Mouse (Mus musculus) retina, embryonic 14.5 days (tissue): Measurements from ENCODE around the gene Gm49601.

Experiments used
- DNase-seq: peaks from one replicate; pipeline ENCODE4 v3.0.0-alpha.2; 2015; ENCODE audit warnings: low spot score

Gene Gm49601

DNA sequence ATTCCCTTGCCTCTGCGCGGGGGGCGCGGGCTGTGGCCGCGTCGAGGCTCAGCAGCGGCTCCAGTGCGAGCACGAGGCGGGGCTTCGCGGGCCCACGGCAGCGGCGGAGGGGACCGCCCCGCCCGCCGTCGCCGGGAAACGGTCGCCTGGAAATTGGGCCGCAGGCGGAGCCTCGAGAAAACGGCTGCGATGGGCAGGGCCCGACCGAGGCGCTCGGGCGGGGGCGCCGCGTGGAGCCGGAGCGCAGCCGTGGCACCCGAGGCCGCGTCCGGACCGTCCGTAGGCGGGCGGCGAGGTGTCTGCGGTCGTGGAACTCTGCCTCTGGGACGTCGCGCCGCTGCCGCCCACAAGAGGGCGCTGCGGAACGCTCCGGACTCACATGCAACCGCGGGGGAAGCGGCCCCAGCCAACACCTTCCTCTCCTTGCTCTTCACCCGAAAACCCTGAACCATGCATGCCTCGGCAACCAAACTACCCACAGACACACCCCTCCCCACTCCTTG, at the start of gene Gm49601:
Gene Gm49601, minus strand, starts transcription at position 52 of the 503 bp plus-strand sequence.
- DNase-seq, result peak; percentile 91

DNA sequence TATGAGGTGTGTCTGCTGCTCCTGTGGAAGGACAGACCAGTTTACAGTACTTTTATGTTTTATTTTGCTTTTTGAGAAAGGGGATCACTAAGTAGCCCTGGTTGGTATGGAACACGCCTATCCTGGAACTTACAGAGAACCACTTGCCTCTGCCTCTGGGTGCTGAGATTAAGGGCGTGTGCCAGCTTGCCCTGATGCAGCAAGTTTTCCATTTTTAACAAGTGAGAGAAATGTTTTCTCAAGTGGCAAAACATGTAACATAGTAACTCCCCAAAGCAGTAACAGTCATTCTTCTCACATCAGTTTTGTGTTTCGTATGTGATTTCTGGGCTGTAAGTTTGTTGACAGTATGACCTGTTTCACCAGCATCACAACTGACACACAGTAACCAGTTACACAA, 46.8 kb upstream of the Gm49601 start:
- DNase-seq, result no peak

DNA sequence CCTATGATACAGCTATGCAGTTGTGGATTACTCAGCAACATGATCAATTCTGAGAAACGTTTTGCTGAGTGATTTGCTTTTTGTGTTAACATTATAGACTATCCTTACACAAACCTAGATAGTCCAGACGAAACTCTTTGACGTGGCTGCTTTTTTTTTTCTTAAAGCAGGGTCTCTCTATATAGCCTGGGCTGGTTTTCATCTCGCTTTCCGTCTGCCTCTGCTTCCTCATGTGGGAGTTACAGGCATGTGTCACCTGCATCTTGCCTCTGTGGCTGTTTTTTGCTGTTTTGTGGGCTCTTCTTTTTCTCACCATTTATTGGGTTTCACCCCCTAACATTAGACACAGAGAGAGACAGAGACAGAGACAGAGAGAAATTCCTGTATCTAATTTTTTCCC, 45.8 kb upstream of the Gm49601 start:
- no peak for DNase-seq

DNA sequence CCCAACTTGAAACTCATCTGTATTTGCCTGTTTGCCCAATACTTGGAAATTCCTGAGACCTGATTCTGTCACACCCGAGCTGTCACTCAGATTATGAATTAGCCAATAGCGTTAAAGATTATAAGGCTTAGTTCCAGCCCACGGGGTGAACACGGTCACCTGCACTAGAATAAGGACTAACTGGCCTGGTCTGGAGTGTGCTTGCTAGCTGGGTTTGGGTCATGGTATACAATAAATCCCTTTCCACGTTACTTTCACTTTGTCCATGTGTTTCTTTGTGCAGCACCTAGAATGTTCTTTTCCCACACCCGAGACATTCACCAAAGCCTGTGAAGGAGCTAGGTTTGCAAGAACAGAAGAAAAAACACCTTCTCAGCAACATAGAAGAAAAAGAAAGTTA, 43.7 kb upstream of the Gm49601 start:
- DNase-seq, result no peak

DNA sequence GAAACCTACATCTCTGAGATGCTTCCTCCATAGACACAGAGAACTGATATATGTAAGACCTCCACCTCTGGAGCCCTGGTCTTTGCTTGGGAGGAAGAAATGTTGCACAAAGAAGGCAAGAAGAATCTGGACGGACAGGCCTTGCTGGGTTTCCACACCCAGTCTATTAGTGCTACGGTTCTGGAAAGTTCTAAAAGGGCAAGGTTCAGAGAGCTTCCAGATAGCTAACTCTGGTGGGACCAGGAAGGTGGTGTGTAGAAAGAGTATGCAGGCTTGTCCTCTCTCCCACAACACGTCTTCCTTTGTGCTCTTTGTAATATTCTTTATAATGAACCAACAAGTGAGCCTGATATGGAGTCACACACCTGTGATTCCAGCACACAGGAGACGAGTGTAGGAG, 32.4 kb upstream of the Gm49601 start:
- DNase-seq, result no peak

DNA sequence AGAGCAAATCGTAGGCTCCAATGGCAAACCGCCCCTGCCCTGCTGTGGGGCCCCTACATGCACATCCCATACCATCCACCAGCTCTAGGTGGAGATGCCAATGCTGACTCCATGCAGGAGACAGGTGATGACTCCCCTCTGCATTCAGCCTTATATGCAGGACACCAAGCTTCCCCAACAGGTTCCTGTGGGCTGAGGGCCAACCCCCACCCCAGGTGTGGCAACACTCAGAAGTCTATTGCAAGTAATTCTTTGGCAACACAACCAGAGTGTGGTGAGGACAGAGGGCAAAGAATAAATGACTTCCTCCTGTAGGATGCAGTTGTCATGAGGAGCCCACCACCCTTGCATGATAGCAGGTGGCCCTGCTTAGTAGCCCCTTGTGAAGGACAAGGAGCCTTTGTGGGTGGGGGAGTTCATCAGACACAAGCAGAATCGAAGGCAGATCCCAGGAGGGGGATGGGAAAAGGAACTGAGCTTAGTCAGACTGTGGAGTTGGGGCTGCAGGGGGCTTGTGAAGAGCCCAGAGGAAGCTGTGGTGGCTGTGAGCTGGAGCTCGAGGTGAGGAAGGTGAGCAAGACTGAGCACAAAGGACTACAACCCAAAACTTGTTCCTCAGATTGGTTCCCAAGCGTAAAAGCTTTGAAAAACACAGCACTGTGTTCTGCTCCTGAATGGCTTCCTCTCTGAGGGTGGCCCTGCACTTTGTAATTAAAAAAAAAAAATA, 29.3 kb upstream of the Gm49601 start:
- DNase-seq, result no peak

DNA sequence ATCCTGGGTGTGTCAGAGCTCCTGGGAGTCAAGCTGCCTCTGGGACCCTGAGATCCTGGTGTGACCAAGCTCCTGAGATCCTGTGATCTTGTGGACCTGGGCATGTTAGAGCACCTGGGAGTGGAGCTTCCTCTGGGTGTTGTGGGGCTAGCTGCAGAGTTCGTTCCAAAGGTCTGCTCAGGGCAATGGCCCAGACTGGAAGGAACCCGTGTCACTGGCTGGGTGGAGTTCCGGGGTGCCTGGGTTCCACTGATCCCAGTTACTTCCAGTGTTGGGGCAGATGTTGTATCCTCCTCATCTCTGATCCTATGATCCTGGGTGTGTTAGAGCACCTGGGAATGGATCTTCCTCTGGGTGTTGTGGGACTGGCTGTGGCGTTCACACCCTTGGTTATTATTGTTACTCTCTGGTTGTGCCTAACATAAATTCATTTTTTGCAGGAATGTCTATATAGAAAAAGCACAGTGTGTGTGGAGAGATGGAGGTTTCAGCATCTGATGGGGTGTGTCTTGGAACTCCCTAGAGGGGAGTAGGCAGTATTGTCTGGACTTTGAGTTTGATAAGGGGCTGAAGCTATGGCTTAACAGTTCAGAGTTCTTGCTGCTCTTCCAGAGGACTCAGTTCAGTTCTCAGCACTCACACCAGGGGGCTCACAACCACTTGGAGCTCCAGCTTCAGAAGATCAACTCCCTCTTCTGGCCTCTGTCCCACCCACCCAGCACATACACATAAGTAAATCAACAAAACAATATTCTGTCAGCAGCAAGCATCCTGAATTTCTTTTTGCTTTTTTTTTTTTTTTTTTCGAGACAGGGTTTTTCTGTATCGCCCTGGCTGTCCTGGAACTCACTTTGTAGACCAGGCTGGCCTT, 27.3 kb upstream of the Gm49601 start:
- DNase-seq, result no peak

GRCm38 (mm10) chr16:18649126-18649525, 22.9 kb upstream of the Gm49601 start:
- DNase-seq, result no peak

- DNase-seq, result no peak
Measured at GRCm38 (mm10) chr16:18645329-18645728, 19.1 kb upstream of the Gm49601 start.

DNA sequence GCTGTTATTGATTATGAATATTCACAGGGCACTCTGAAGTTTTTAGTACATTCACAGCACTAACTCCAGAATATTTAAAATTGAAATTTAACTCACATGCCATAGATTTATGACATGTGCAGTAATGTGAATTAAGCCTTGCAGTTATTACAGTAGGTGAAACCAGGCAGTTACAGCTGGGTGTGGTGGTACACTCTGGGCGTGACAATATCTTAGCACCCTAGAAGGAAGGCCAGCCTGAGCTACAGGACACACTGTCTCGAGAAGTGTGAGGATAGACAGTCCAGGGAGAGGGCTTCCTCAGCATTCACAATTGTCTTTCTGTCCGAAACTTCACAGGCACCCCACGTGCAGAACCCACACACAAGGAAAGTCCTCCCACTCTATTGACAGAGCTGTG, 18.3 kb upstream of the Gm49601 start:
- no peak for DNase-seq

DNA sequence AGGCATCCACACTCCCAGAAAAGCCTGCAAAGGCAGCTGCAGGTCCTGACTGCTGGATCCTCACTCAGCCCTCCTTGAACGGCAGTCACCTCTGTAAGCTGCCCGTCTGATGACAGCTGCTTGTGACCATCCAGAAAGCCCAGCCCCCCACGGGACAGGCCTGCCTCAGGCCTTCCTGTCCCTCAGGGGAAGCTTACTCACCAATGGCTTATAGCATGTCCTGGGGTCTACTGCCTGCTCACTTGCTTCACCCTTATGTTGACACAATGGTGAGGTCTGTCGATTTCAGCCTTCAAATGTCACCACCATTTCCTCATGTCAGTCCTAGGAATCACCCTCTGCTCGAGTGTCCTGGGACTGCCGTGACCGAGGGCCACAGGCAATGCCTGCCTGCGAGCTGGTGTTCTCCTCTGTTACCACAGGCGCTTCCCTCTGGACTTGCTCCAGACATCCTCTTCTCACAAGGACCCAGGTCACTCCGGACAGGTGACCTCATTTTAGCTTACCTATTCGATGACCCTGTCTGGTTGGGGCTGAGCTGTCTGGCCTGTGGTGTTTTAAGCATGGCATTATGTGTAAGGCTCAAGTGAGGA, 17.3 kb upstream of the Gm49601 start:
- no peak for DNase-seq

GRCm38 (mm10) chr16:18642897-18643296, 16.7 kb upstream of the Gm49601 start:
- no peak for DNase-seq

GRCm38 (mm10) chr16:18642291-18642690, 16.1 kb upstream of the Gm49601 start:
- no peak for DNase-seq

DNA sequence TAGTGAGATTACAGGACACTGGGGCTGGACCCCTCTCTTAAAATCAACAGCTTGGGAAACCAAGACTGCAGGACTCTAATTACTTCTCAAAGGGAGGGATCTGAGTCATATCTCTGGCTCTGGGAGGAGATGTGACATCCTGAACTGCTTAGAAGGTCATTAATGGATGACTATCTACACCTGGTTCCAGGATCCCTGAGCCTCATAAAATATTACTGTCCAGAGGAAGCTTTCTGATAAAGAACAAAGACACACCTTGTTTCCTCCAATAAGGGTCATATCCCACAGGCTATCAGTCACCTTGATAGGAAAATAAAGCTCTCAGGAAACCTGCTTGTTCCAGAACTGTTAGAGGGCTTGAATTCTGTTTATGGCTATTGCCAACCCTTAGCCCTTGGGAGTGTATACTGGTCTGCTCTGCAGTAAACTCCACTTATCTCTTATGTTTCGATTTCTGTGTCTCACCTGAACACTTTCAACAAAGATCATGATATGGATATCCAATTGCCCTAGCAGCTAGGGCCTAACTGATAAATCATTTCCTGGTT, 13.2 kb upstream of the Gm49601 start:
- DNase-seq, result no peak

DNA sequence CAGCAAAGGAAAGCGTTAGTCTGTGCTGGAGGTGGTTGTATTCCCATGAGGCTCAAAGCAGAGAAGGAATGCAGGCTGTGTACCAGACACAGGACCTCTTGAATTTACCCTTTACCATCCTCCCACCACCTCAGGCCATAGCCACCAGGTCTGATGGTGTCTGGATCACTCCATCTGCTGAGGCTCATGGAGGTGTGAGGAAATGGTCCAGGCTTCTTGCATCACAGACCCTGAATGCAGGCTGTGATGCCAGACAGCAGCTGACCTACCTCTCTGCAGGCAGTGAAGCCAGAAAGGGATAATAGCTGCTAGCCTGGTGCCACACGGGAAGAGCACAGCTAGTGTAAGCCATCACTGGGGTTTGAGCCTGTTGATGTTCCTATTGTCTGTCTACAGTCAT, 12.2 kb upstream of the Gm49601 start:
- DNase-seq, result no peak

- DNase-seq, result no peak
Measured at GRCm38 (mm10) chr16:18636804-18637203, 10.6 kb upstream of the Gm49601 start.

DNA sequence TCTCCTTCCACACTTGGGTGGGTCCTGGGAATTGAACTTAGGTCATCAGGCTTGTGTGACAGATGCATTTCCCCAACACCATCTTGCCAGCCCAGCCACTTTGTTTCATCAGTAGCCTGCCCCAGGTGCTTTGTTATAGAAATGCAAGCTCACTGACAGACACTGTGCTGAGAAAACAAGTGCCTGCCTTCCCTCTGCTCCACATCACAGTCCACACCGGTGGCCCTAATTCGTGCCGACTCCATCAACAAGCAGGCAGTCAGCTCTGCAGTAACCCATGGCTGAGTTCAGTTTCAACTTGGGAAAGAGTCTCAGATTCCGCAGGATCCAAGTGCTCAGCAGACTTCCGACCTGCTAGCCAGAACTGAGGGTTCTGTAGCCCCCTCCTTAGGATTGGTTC, 10.2 kb upstream of the Gm49601 start:
- DNase-seq, result no peak

DNA sequence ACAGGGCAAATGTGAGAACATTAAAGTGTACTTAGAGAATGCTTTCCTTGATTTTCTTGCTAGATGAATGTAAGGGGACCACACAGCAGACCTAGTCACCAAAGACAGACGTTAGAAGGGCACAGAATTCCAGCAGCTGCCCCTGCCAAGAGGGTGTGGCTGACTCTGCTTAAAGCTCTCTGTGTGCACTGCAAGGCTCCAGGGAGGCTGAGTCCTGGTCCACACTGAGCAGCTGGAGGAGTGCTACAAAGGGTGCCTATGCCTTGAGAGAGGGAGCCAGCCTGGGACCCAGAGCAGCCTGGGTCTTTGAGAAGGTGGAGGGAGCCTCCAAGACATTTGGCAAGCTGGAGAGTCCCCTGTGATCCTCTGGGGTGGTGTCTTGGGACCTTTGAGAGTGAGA, 7.1 kb upstream of the Gm49601 start:
- DNase-seq, result no peak

GRCm38 (mm10) chr16:18632816-18633215, 6.6 kb upstream of the Gm49601 start:
- no peak for DNase-seq

DNA sequence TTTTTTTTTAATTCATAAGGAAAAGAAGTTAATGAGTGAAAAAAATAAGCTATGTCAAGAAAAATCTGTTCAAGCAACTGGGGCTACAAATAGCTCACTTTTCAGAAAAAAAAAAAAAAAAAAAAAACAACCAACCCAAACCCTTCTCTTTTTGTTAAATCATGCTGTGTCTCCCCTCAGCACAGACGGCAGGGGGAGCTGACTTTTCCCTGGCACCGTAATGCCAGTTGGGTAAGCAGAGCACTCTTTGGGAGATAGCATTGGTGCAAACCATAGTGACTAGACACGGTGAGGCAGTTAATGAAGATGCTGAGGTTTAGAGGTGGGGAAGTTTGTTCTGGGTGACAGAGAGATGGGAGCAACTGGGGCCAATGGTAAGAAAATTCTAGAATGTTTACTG, 5.8 kb upstream of the Gm49601 start:
- no peak for DNase-seq

DNA sequence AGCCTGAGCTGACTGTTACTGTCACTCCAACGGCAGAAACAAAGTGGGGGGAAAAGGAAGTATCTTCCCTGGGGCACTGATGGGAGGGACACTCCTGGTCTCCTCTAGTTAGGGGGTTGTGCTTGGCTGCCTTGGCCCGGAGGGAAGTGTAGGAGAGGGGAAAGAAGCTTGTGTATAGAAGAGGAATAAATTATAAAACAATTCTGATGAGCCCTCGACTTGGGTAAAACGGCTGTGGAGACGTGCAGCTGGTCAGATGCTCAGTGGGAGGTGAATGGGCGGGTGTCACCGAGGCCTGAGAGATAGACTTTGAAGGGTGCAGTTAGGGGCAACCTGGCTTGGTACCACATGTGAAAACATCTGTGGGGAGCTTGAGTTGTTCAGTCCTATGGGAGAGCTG, 4.9 kb upstream of the Gm49601 start:
- DNase-seq, result no peak

- DNase-seq, result no peak
Measured at GRCm38 (mm10) chr16:18630291-18630690, 4.1 kb upstream of the Gm49601 start.
